Mouse (Mus musculus) stomach, adult 2 months (tissue): ENCODE results near the gene Cyp2b13. TPM values are rescaled to one million over a fixed set of nuclear protein-coding genes. Genes with fewer than 3 reads are reported as not detected.

Source experiments
- polyA plus RNA-seq: library from polyadenylated mRNA; depleted of rRNA; stranded (reverse); fragments of >200 nt; gene quantifications from 2 replicates; pipeline ENCODE4 v1.2.3, GENCODE M21; 2012; rRNA removed

Gene Cyp2b13
- not detected in 2 replicates for polyA plus RNA-seq

DNA sequence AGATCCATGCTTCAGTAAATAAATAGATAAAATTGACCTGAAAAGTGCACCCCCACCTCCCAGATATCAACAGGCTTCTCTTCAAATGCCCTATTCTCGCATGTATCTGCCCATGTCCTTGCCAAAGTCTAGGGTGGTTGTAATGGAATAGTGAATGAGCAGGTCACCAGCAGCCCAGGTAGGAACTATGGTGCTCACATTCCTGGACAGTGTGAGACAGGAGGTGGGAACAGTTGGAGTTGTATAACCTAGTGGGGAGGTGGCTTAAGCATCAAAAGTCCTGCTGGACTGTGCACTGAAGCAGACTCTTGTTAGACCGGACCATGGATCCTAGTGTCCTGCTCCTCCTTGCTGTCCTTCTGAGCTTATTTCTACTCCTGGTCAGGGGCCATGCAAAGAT lies at the start of gene Cyp2b13:
Gene Cyp2b13, plus strand, starts transcription at position 301 of the 400 bp plus-strand sequence.

Other genes starting within 250 kb of the Cyp2b13 start
- 302 and 325 TPM in 2 replicates for gene Cyp2s1, start 244.6 kb upstream of the Cyp2b13 start, polyA plus RNA-seq
- 0.26 and 0.31 TPM in 2 replicates for gene Cyp2b10, start 163.9 kb upstream of the Cyp2b13 start, polyA plus RNA-seq
- not detected in 2 replicates for gene Cyp2b9, start 111.9 kb downstream of the Cyp2b13 start, polyA plus RNA-seq
- gene Vmn1r184, start 198.8 kb downstream of the Cyp2b13 start, polyA plus RNA-seq, result not detected in 2 replicates
- not detected in 2 replicates for gene Cyp2a4, start 245.7 kb downstream of the Cyp2b13 start, polyA plus RNA-seq